Mouse (Mus musculus) cerebellum, adult 11 months (tissue): ENCODE data around the gene Itfg1.
"Not testable (repeated sequence)": the region's sequence is repeated elsewhere in the genome, so short reads cannot be mapped to it uniquely, and the experiment has no call there.

ENCODE experiments used
- DNase-seq: peaks from one replicate; pipeline ENCODE4 v3.0.0; 2022

Gene Itfg1

GRCm38 (mm10) chr8:85840657-85841488 lies at the start of gene Itfg1, which contains the start of gene Phkb:
Itfg1 (minus strand) TSS chr8:85840921.
Phkb (plus strand) TSS chr8:85840959.
- peak; percentile 82 for DNase-seq

- DNase-seq = no peak
These were observed 44.1 kb upstream of the Itfg1 start for GRCm38 (mm10) chr8:85884811-85885210.

- no peak for DNase-seq
These were observed 38.9 kb upstream of the Itfg1 start for GRCm38 (mm10) chr8:85879624-85880023.

- no peak for DNase-seq
These were observed 37.3 kb upstream of the Itfg1 start for GRCm38 (mm10) chr8:85877976-85878375.

GRCm38 (mm10) chr8:85871660-85872059 lies 30.9 kb upstream of the Itfg1 start:
- DNase-seq = no peak

- DNase-seq = no peak
These were observed 21.7 kb upstream of the Itfg1 start for GRCm38 (mm10) chr8:85862381-85862780.

- no peak for DNase-seq
These were observed 19.9 kb upstream of the Itfg1 start for GRCm38 (mm10) chr8:85860612-85861011.

- DNase-seq = not testable (repeated sequence)
These were observed 16.6 kb upstream of the Itfg1 start for GRCm38 (mm10) chr8:85857227-85857896.

- no peak for DNase-seq
These were observed 13.8 kb upstream of the Itfg1 start for GRCm38 (mm10) chr8:85854220-85855123.

- no peak for DNase-seq
These were observed 5.2 kb upstream of the Itfg1 start for GRCm38 (mm10) chr8:85845887-85846286.

GRCm38 (mm10) chr8:85841489-85841795 lies 721 bp upstream of the Itfg1 start:
- no peak for DNase-seq

GRCm38 (mm10) chr8:85839916-85840656 lies 635 bp downstream of the Itfg1 start:
- DNase-seq = peak; percentile 3

- DNase-seq = no peak
These were observed 27.1 kb downstream of the Itfg1 start for GRCm38 (mm10) chr8:85813621-85814020.

- no peak for DNase-seq
These were observed 39.3 kb downstream of the Itfg1 start for GRCm38 (mm10) chr8:85801408-85801807.

- DNase-seq = no peak
These were observed 40.6 kb downstream of the Itfg1 start for GRCm38 (mm10) chr8:85800164-85800563.

GRCm38 (mm10) chr8:85796392-85796791 lies 44.3 kb downstream of the Itfg1 start:
- not testable (repeated sequence) for DNase-seq

GRCm38 (mm10) chr8:85788341-85788740 lies 52.4 kb downstream of the Itfg1 start:
- DNase-seq = no peak

GRCm38 (mm10) chr8:85787909-85788308 lies 52.8 kb downstream of the Itfg1 start:
- DNase-seq = no peak

GRCm38 (mm10) chr8:85785506-85785905 lies 55.2 kb downstream of the Itfg1 start:
- no peak for DNase-seq

GRCm38 (mm10) chr8:85783871-85784270 lies 56.9 kb downstream of the Itfg1 start:
- no peak for DNase-seq

GRCm38 (mm10) chr8:85780091-85780490 lies 60.6 kb downstream of the Itfg1 start:
- DNase-seq = no peak

GRCm38 (mm10) chr8:85745053-85745452 lies 95.7 kb downstream of the Itfg1 start:
- no peak for DNase-seq

- DNase-seq = no peak
These were observed 110.2 kb downstream of the Itfg1 start for GRCm38 (mm10) chr8:85730545-85730944.
